Mouse (Mus musculus) kidney, adult 2 months (tissue): ENCODE data around the gene Zfp398. TPM values are rescaled to one million over a fixed set of nuclear protein-coding genes. Genes with fewer than 3 reads are reported as not detected.
A peak's percentile ranks its signal among the peaks of the same experiment; 100 is the strongest.

Experiments used
- DNase-seq: peaks from one replicate; pipeline ENCODE4 v3.0.0; 2021
- H3K27ac ChIP-seq: fragments of 200-500 bp; 2 replicates; pipeline ENCODE4 v1.5.1; 2012; ENCODE audit warnings: low read depth, low read length, control low read depth, inconsistent platforms; ENCODE audit not compliant: insufficient read depth
- H3K27me3 ChIP-seq: fragments of 200-500 bp; replicated peaks from 2 replicates; pipeline ENCODE4 v1.6.1; 2012; ENCODE audit warnings: mild to moderate bottlenecking, moderate library complexity, low read length, inconsistent platforms; ENCODE audit not compliant: control insufficient read depth, insufficient read depth
- H3K36me3 ChIP-seq: fragments of 200-500 bp; 2 replicates; pipeline ENCODE4 v1.6.1; 2012; ENCODE audit warnings: mild to moderate bottlenecking, moderate library complexity, low read length, inconsistent platforms; ENCODE audit not compliant: control insufficient read depth, insufficient read depth
- H3K4me1 ChIP-seq: fragments of 200-500 bp; 2 replicates; pipeline ENCODE4 v1.6.1; 2011; ENCODE audit warnings: low read length; ENCODE audit not compliant: control insufficient read depth, insufficient read depth
- H3K4me3 ChIP-seq: fragments of 200-500 bp; 2 replicates; pipeline ENCODE4 v1.5.1; 2011; ENCODE audit warnings: mild to moderate bottlenecking, low read depth, low read length, control low read depth; ENCODE audit not compliant: insufficient read depth
- CTCF ChIP-seq: fragments of 200-500 bp; conservative IDR thresholded peaks from 2 replicates; pipeline ENCODE4 v1.5.1; 2011; ENCODE audit warnings: low read depth, mild to moderate bottlenecking, control low read depth, low read length, moderate library complexity, mixed read lengths; ENCODE audit not compliant: insufficient read depth, insufficient read length
- POLR2A ChIP-seq: fragments of 200-500 bp; IDR thresholded peaks from one replicate; pipeline ENCODE4 v1.6.1; 2011; ENCODE audit warnings: low read depth, low read length, control low read depth
- WGBS: fragments of 180-500 bp; shearing (Covaris S2); methylation state at CpG from one replicate; pipeline ENCODE4 v1.1.7; 2018; 5-methylcytosine and 5-hydroxymethylcytosine counted together
- polyA plus RNA-seq: library from polyadenylated mRNA; depleted of rRNA; stranded (reverse); fragments of >200 nt; gene quantifications from 2 replicates; pipeline ENCODE4 v1.2.3, GENCODE M21; 2012

Gene Zfp398
- polyA plus RNA-seq, 1 experiment: 7.2 TPM

- peak; percentile 95 for DNase-seq
- TF ChIP-seq CTCF (peak; percentile 61), POLR2A (peak; percentile 48)
- Histone ChIP-seq H3K4me1 (peaks cover 12% of the 10 kb centered on the region; the same call in 1 of the 2 replicates), H3K27ac (peak overlapping the region; percentile 97), H3K27me3 (no peaks in the 10 kb centered on the region), H3K36me3 (no peaks in the 10 kb centered on the region), H3K4me3 (peak overlapping the region; percentile 95)
- WGBS: under 1% methylated on average over 71 of the region's 71 CpGs
Measured at GRCm38 (mm10) chr6:47877461-47878132, 42.1 kb downstream of the Zfp398 start.

GRCm38 (mm10) chr6:47878133-47878514, 42.7 kb downstream of the Zfp398 start:
- peaks cover 12% of the 10 kb centered on the region; the same call in 1 of the 2 replicates for H3K4me1 ChIP-seq
- no peaks in the 10 kb centered on the region for H3K36me3 ChIP-seq
- no peaks in the 10 kb centered on the region for H3K27me3 ChIP-seq
- peak overlapping the region; percentile 95 for H3K4me3 ChIP-seq
- under 1% methylated on average over 11 of the region's 11 CpGs for WGBS
- peak overlapping the region; percentile 55 for H3K27ac ChIP-seq
- TF ChIP-seq POLR2A (no peak), CTCF (no peak)
- no peak for DNase-seq

GRCm38 (mm10) chr6:47878593-47878992, 43.1 kb downstream of the Zfp398 start:
- 46% methylated on average over 3 of the region's 3 CpGs for WGBS
- TF ChIP-seq CTCF (no peak), POLR2A (no peak)

GRCm38 (mm10) chr6:47879049-47879716, 43.7 kb downstream of the Zfp398 start:
- H3K36me3 ChIP-seq: no peaks in the 10 kb centered on the region
- TF ChIP-seq POLR2A: no peak
- no peak for TF ChIP-seq CTCF
- H3K27me3 ChIP-seq: no peaks in the 10 kb centered on the region
- H3K4me1 ChIP-seq: peaks cover 12% of the 10 kb centered on the region; the same call in 1 of the 2 replicates
- no peak overlapping the region for H3K27ac ChIP-seq
- WGBS: 64% methylated on average over 4 of the region's 4 CpGs
- no peak overlapping the region for H3K4me3 ChIP-seq
- no peak for DNase-seq

More at GRCm38 (mm10) chr6:47878593-47878992, 43.1 kb downstream of the Zfp398 start:
- Histone ChIP-seq H3K4me1 (peaks cover 12% of the 10 kb centered on the region; the same call in 1 of the 2 replicates), H3K27ac (0 out of 2 replicates have a peak overlapping the region, but pooled peaks have one; percentile 21), H3K27me3 (no peaks in the 10 kb centered on the region), H3K36me3 (no peaks in the 10 kb centered on the region), H3K4me3 (peak overlapping the region; percentile 95; the same call in 1 of the 2 replicates)
- DNase-seq: no peak

- Histone ChIP-seq H3K36me3 (no peaks in the 10 kb centered on the region), H3K4me1 (peaks cover 12% of the 10 kb centered on the region; the same call in 1 of the 2 replicates), H3K4me3 (no peak overlapping the region), H3K27me3 (no peaks in the 10 kb centered on the region), H3K27ac (no peak overlapping the region)
- TF ChIP-seq POLR2A: no peak
- TF ChIP-seq CTCF: no peak
- 93% methylated on average over 10 of the region's 10 CpGs for WGBS
- DNase-seq: no peak
Measured at GRCm38 (mm10) chr6:47880166-47880565, 44.7 kb downstream of the Zfp398 start.

GRCm38 (mm10) chr6:47888812-47889383, 53.4 kb downstream of the Zfp398 start:
- Histone ChIP-seq H3K4me1 (no peaks in the 10 kb centered on the region), H3K36me3 (peaks cover 3% of the 10 kb centered on the region)

GRCm38 (mm10) chr6:47899416-47899815, 64.0 kb downstream of the Zfp398 start:
- no peak overlapping the region for H3K4me3 ChIP-seq
- no peaks in the 10 kb centered on the region for H3K4me1 ChIP-seq
- peaks cover 8% of the 10 kb centered on the region for H3K36me3 ChIP-seq
- no peak overlapping the region for H3K27ac ChIP-seq
- no peaks in the 10 kb centered on the region for H3K27me3 ChIP-seq
- WGBS: 80% methylated on average over 6 of the region's 6 CpGs
- no peak for DNase-seq
- TF ChIP-seq POLR2A: no peak
- no peak for TF ChIP-seq CTCF

More at GRCm38 (mm10) chr6:47888812-47889383, 53.4 kb downstream of the Zfp398 start:
- TF ChIP-seq POLR2A: no peak
- TF ChIP-seq CTCF: no peak
- DNase-seq: peak; percentile 11
- H3K27ac ChIP-seq: no peak overlapping the region
- no peak overlapping the region for H3K4me3 ChIP-seq
- no peaks in the 10 kb centered on the region for H3K27me3 ChIP-seq
- 91% methylated on average over 8 of the region's 8 CpGs for WGBS
